Mouse (Mus musculus): ENCODE results near the gene Chmp4b. TPM values are rescaled to one million over a fixed set of nuclear protein-coding genes. Genes with fewer than 3 reads are reported as not detected.

Gene Chmp4b
- polyA plus RNA-seq, 1 experiment: 298 TPM

DNA sequence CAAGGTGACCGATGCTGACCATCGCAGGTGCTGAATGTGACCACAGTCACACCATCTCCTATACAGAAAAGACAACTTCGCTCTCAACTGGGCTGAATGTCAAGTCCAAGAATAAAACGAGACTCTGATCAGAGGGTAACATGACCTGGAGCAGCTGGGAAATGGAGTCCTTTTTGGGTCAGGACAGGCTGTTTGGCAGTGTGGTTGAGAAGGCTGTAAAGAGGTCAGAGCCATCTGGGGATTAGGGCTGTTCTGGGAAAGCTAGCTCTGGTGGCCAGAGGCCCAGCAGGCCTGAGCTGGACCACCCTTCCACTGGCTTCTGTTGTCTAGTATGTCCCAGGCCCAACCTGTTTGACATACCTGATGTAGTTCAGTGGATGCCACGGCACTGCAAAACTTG, 87.1 kb downstream of the Chmp4b start:
- H3K4me1 ChIP-seq (ENCODE audit: control insufficient read depth, insufficient read depth, low read length): no peaks in the 10 kb centered on the region
- no peak overlapping the region for H3K27ac ChIP-seq (ENCODE audit: insufficient read depth, low read length)
- H3K4me3 ChIP-seq (ENCODE audit: insufficient read depth, low read length): no peak overlapping the region
- TF ChIP-seq POLR2A (IDR thresholded peaks at IDR 0.05; ENCODE audit: extremely low read depth, insufficient read depth, low read length): no peak
- TF ChIP-seq CTCF (IDR thresholded peaks at IDR 0.05; ENCODE audit: extremely low read depth, insufficient read depth, low read length): no peak

DNA sequence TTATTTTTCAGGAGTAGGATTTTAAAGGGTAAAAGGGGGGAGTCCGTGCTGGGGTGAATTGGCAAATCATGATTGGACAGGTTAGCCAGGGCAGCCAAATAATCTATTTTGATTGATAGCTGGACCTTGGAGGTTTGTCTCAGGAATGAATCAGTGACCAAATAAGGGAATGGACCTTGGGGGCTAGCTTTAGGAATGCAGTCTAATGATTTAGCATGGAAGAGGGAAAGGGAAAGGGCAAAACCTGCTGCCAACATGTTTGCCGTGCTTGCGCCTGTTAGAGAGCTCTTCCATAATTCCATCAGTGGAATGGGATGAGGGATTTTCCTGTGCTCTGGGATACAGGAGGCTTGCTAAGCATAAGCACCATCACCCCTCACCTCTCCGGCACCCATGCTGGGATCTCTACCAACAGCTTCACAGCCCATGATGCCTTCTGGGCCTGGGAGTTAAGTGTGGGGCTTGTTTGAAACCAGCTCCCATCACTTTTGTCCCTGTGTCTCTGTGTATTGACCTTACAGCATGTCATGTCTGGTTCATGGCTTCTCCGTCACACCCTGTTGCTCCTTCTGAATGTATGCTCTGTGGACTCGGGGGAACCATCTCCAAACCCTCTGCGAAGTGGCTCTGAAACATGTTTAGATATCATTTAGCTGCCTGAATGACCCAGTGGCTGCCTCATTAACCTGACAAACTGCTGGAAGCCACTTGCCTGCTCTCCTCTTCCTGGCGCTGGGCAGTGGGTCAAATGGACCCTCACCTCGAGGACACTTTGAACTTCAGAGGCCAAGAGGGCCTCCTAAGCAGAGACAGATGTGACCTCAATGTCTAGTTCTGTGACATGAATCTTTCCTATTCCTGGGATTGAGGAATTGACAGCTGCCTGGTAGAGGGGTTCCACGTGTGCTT, 91.7 kb downstream of the Chmp4b start:
- TF ChIP-seq CTCF (IDR thresholded peaks at IDR 0.05; ENCODE audit: extremely low read depth, insufficient read depth, low read length) (no peak), POLR2A (IDR thresholded peaks at IDR 0.05; ENCODE audit: extremely low read depth, insufficient read depth, low read length) (no peak)
- H3K4me3 ChIP-seq (ENCODE audit: insufficient read depth, low read length): no peak overlapping the region
- no peaks in the 10 kb centered on the region for H3K4me1 ChIP-seq (ENCODE audit: control insufficient read depth, insufficient read depth, low read length)
- H3K27ac ChIP-seq (ENCODE audit: insufficient read depth, low read length): no peak overlapping the region

DNA sequence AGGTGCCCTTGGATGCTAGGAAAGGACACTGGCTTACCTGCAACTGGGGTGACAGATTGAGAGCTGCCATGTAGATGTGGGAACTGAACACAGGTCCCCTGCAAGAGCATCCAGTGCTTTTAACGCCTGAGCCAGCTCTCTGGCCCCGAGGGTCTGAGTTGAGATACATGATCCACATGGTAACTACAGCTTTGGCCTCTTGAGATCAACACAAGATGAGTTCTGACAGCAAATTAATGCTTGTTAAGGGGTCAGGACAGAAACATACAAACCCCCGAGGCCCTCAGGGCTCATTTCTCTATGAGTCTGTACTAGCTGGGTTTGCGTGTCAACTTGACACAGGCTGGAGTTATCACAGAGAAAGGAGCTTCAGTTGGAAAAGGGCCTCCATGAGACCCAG, 92.4 kb downstream of the Chmp4b start:
- no peak for TF ChIP-seq CTCF (IDR thresholded peaks at IDR 0.05; ENCODE audit: extremely low read depth, insufficient read depth, low read length)
- no peaks in the 10 kb centered on the region for H3K4me1 ChIP-seq (ENCODE audit: control insufficient read depth, insufficient read depth, low read length)

More for the DNA sequence above, 92.4 kb downstream of the Chmp4b start:
- Histone ChIP-seq H3K27ac (ENCODE audit: insufficient read depth, low read length) (no peak overlapping the region), H3K4me3 (ENCODE audit: insufficient read depth, low read length) (no peak overlapping the region)

Other genes with a start within 250 kb of the Chmp4b start
- 36.2 and 37.7 TPM in 2 replicates for gene Snta1, start 243.6 kb upstream of the Chmp4b start, polyA plus RNA-seq (2012; rRNA removed)
- gene Cbfa2t2, start 215.2 kb upstream of the Chmp4b start, polyA plus RNA-seq (2012; rRNA removed): 30.4 and 32.9 TPM in 2 replicates
- gene 1700003F12Rik, start 104.6 kb upstream of the Chmp4b start, polyA plus RNA-seq (2012; rRNA removed): 0.94 and 1.0 TPM in 2 replicates
- gene Actl10, start 99.9 kb upstream of the Chmp4b start, polyA plus RNA-seq (2012; rRNA removed): not detected in 2 replicates
- gene Necab3, start 92.8 kb upstream of the Chmp4b start, polyA plus RNA-seq (2012; rRNA removed): 122 and 131 TPM in 2 replicates
- 14.2 and 15.2 TPM in 2 replicates for gene E2f1, start 81.8 kb upstream of the Chmp4b start, polyA plus RNA-seq (2012; rRNA removed)
- 20.9 and 21.5 TPM in 2 replicates for gene Pxmp4, start 48.0 kb upstream of the Chmp4b start, polyA plus RNA-seq (2012; rRNA removed)
- 11.4 and 11.7 TPM in 2 replicates for gene Zfp341, start 38.4 kb upstream of the Chmp4b start, polyA plus RNA-seq (2012; rRNA removed)
- gene 4930519P11Rik, start 38.3 kb upstream of the Chmp4b start, polyA plus RNA-seq (2012; rRNA removed): 0.26 TPM in 1 of 2 replicates, not detected in the other
- not detected in 2 replicates for gene Gm14214, start 118.3 kb downstream of the Chmp4b start, polyA plus RNA-seq (2012; rRNA removed)
- gene Raly, start 139.4 kb downstream of the Chmp4b start, polyA plus RNA-seq (2012; rRNA removed): 135 TPM in 2 replicates
- gene a, start 139.7 kb downstream of the Chmp4b start, polyA plus RNA-seq (2012; rRNA removed): 0.54 TPM in 1 of 2 replicates, not detected in the other
- 36.2 and 36.5 TPM in 2 replicates for gene Eif2s2, start 241.2 kb downstream of the Chmp4b start, polyA plus RNA-seq (2012; rRNA removed)

Data from cortical plate, adult 2 months (tissue).